Mouse (Mus musculus): ENCODE measurements around the gene Nabp1. TPM values are rescaled to one million over a fixed set of nuclear protein-coding genes. Genes with fewer than 3 reads are reported as not detected.
"Not testable (repeated sequence)": the region's sequence is repeated elsewhere in the genome, so short reads cannot be mapped to it uniquely, and the experiment has no call there.

Gene Nabp1
- polyA plus RNA-seq, 1 experiment: 15.9 TPM

GRCm38 (mm10) chr1:51445161-51445853 is 32.9 kb downstream of the Nabp1 start:
- Histone ChIP-seq H3K4me1 (ENCODE audit: control insufficient read depth, insufficient read depth, low read length) (no peaks in the 10 kb centered on the region), H3K4me3 (replicated peaks; ENCODE audit: extremely low read depth, low read depth, low read length) (no peak overlapping the region)
- DNase-seq: no peak
- TF ChIP-seq CTCF (IDR thresholded peaks at IDR 0.05; ENCODE audit: insufficient read depth, low read length) (no peak), POLR2A (IDR thresholded peaks at IDR 0.05; ENCODE audit: borderline replicate concordance, extremely low read depth, low read depth, low read length) (no peak)
- WGBS: 60% methylated on average over 5 of the region's 5 CpGs

- TF ChIP-seq POLR2A (IDR thresholded peaks at IDR 0.05; ENCODE audit: borderline replicate concordance, extremely low read depth, low read depth, low read length) (no peak), CTCF (IDR thresholded peaks at IDR 0.05; ENCODE audit: insufficient read depth, low read length) (no peak)
- no peak overlapping the region for H3K4me3 ChIP-seq (replicated peaks; ENCODE audit: extremely low read depth, low read depth, low read length)
- WGBS: 20% methylated on average over 1 of the region's 1 CpGs
- no peak for DNase-seq
- no peaks in the 10 kb centered on the region for H3K4me1 ChIP-seq (ENCODE audit: control insufficient read depth, insufficient read depth, low read length)
These were observed 48.5 kb downstream of the Nabp1 start for GRCm38 (mm10) chr1:51429775-51430174.

GRCm38 (mm10) chr1:51426298-51426697 is 51.9 kb downstream of the Nabp1 start:
- WGBS: 93% methylated on average over 9 of the region's 9 CpGs
- H3K4me3 ChIP-seq (replicated peaks; ENCODE audit: extremely low read depth, low read depth, low read length): no peak overlapping the region
- TF ChIP-seq POLR2A (IDR thresholded peaks at IDR 0.05; ENCODE audit: borderline replicate concordance, extremely low read depth, low read depth, low read length) (no peak), CTCF (IDR thresholded peaks at IDR 0.05; ENCODE audit: insufficient read depth, low read length) (no peak)
- H3K4me1 ChIP-seq (ENCODE audit: control insufficient read depth, insufficient read depth, low read length): no peaks in the 10 kb centered on the region
- no peak for DNase-seq

GRCm38 (mm10) chr1:51421029-51421428 is 57.2 kb downstream of the Nabp1 start:
- DNase-seq; H3K4me3 ChIP-seq (replicated peaks; ENCODE audit: extremely low read depth, low read depth, low read length); H3K4me1 ChIP-seq (ENCODE audit: control insufficient read depth, insufficient read depth, low read length): not testable (repeated sequence)
- 92% methylated on average over 8 of the region's 8 CpGs for WGBS

GRCm38 (mm10) chr1:51418753-51419152 is 59.5 kb downstream of the Nabp1 start:
- Histone ChIP-seq H3K4me3 (replicated peaks; ENCODE audit: extremely low read depth, low read depth, low read length) (no peak overlapping the region), H3K4me1 (ENCODE audit: control insufficient read depth, insufficient read depth, low read length) (no peaks in the 10 kb centered on the region)
- no peak for DNase-seq
- TF ChIP-seq CTCF (IDR thresholded peaks at IDR 0.05; ENCODE audit: insufficient read depth, low read length) (no peak), POLR2A (IDR thresholded peaks at IDR 0.05; ENCODE audit: borderline replicate concordance, extremely low read depth, low read depth, low read length) (no peak)
- 56% methylated on average over 5 of the region's 5 CpGs for WGBS

Other genes starting within 250 kb of the Nabp1 start
- gene Cavin2, start 189.3 kb downstream of the Nabp1 start, polyA plus RNA-seq (2012; rRNA removed): 256 and 286 TPM in 2 replicates